Mouse (Mus musculus) gastrocnemius, postnatal 4 days (tissue): ENCODE data around the gene Man2a1. TPM values are rescaled to one million over a fixed set of nuclear protein-coding genes. Genes with fewer than 3 reads are reported as not detected.
A peak's percentile ranks its signal among the peaks of the same experiment; 100 is the strongest.

ENCODE experiments used
- DNase-seq, 2 experiments: peaks; one replicate each; pipeline ENCODE4 v3.0.0; 2021 to 2022; ENCODE audit warnings: low spot score in 2 of 2, mixed read lengths in 2 of 2
- total RNA-seq, 2 experiments: library from RNA; stranded (reverse); gene quantifications; 2 replicates each; pipeline ENCODE4 v1.2.3; 2021

The Man2a1 gene
- total RNA-seq, 2 experiments from 2014 or later: 63.6 TPM

- no peak for DNase-seq
These were observed 23.9 kb downstream of the Man2a1 start for GRCm38 (mm10) chr17:64624439-64624838.

DNA sequence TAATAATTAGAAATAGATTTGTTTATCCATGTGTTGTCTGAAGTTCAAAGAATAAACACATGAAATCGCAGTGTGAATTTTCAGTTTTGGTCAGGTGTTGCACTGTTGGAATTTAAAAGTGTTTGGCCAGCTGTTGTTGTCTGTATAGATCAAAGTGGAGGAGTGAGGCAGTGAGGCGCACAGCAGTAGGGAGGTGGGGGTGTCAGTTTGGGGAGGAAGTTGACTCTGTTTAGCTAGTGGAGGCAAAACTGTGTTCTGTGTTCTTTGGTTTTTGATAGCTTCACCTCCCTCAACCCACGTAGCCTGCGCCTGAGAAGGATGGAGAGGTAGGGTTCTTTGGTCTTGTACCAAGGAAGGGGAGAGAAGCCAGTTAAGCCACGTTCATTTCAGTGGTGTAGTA lies 28.3 kb downstream of the Man2a1 start:
- no peak for DNase-seq

DNA sequence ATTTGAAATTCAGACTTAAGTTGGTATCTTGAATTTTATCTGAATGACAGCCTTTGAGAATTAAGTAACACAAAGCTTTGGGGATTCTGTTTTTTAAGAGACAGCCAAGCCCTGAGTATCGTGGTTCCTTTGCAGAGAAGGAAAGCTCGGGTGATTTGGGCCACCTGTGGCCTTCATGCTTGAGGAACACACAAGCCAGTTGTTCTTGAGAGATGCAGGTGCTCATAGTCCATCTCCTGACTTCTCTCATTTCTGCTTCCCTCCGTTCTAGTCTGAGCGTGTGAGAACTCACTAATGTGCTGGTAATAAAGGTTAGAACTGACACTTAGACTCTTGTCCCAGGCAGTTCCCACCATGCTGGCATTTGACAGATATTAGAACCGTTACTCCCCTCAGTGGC lies 28.9 kb downstream of the Man2a1 start:
- DNase-seq: no peak

DNA sequence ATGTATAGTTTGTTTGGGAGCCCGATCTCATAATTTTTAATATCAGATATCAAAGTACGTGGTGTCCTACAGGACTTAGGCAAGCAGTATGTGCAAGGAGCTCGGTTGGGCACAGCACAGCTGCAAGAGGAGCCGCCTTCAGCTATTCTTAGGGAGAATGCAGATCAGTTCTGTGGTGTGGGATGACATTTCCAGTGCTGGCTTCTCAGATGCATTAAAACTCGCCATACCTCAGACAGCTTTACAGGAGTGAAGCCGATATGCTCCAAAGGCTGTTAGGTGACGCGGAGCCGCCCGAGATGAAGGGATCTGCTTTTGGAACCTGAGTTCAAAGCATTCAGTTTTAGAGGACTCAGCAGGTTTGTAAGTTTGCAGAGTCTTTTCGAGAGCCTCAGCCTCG lies 30.0 kb downstream of the Man2a1 start:
- DNase-seq: no peak

- DNase-seq: no peak
These were observed 37.5 kb downstream of the Man2a1 start for GRCm38 (mm10) chr17:64637868-64638537.

GRCm38 (mm10) chr17:64641376-64641775 lies 40.8 kb downstream of the Man2a1 start:
- DNase-seq: no peak

DNA sequence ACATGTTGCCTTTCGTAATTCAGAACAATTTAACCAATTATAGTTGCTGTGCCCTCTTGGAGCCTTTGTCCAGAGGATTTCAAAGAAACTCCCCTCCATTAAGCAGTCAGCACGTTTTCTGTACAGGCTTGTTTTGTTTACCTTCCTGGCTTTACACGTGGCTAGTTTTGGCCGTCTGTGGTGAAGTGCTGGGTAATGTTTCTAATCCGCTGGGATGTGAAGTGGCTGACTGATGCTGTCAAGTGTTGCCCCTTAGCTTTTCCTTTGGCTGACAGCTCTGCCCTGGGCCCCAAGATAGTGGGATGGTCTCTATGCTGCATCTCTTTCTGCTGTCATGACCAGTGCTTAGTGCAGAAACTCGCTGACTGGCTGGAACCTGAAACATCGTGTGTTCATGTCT lies 43.1 kb downstream of the Man2a1 start:
- DNase-seq: no peak

- DNase-seq: no peak
These were observed 44.5 kb downstream of the Man2a1 start for GRCm38 (mm10) chr17:64644888-64645605.

- DNase-seq: no peak
These were observed 46.9 kb downstream of the Man2a1 start for GRCm38 (mm10) chr17:64647396-64647795.

- no peak for DNase-seq
These were observed 50.2 kb downstream of the Man2a1 start for GRCm38 (mm10) chr17:64650702-64651101.

- DNase-seq: no peak
These were observed 53.1 kb downstream of the Man2a1 start for GRCm38 (mm10) chr17:64653621-64654020.

DNA sequence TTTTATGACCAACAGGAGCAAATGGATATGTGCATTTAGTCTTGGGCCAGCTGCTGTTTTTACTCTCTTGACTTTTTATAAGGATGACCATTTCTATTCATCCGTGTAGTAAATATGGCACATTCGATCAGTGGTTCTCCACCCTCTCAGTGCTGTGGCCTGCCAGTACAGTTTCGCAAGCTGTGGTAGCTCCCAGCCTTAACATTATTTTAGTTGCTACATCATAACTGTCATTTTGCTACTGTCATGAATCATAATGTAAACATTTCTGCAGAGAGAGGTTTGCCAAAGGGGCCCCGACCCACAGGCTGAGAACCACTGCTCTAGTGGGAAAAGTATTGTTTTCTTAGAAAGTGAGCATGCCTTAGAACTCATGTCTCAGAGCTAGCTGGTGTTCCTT lies 59.1 kb downstream of the Man2a1 start:
- DNase-seq: no peak

- no peak for DNase-seq
These were observed 66.0 kb downstream of the Man2a1 start for GRCm38 (mm10) chr17:64666518-64666917.

DNA sequence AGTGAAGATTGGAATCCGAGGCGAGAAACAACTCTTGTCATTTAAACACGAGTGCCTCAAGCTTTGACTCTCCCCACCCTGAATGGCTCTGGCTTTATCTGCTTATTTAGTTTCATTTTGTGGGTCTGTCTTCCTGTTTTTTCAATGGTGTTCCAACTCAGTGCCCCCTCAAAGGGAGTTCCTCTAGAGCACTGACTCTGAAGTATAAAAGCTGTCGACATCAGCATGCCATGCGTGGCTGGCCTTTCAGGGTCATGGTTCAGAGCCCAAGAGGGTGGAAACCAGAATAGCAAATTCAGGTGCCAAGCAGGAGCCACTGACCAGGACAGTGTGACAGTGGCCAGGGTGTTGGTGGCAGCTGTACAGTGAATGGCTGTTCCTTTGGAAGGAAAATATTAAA lies 68.0 kb downstream of the Man2a1 start:
- DNase-seq: no peak

GRCm38 (mm10) chr17:64674401-64674800 lies 73.9 kb downstream of the Man2a1 start:
- no peak for DNase-seq

GRCm38 (mm10) chr17:64674980-64675379 lies 74.4 kb downstream of the Man2a1 start:
- DNase-seq: no peak

- DNase-seq: peak in 1 of 2 experiments; percentile 36
These were observed 76.4 kb downstream of the Man2a1 start for GRCm38 (mm10) chr17:64676735-64677469.

DNA sequence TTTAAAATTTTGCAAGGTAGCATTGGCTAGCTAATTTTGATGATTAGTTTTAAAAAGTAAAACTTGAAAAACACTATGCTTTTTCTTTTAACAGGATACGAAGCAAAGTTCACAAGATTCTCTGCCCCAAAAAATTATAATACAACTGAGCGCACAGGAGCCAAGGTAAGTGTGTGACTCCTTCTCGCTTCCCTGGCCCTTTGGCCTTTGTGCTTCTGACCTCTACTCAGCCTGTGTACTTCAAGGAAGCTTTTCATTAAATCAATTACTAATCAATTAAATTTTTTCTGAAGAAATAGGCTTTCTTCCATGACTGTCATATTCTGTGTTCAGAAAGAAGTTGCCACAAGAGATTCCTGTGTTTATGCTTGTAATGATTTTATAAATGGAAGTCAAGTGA lies 80.9 kb downstream of the Man2a1 start:
- no peak for DNase-seq

DNA sequence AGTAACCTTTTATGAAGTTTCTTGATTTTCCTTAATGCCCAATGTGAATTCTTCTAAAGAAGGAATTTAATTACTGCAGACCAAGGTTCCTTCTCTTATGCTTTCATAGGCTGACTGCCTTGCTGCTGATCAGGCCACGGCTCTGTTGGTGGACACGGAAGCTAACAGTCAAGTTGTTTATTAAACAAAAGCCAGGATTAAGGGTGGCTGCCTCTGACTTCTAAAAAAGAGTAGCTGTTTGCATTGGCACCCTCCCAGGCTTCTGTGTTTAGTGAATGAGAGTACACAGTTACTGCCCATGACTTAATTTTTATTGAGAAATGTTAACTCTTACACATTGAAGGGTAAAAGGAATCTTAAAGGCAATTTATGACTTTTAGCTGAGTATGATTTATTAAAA lies 81.4 kb downstream of the Man2a1 start:
- DNase-seq: no peak

GRCm38 (mm10) chr17:64684088-64684487 lies 83.6 kb downstream of the Man2a1 start:
- DNase-seq: no peak

- DNase-seq: peak in 1 of 2 experiments; percentile 48
These were observed 84.8 kb downstream of the Man2a1 start for GRCm38 (mm10) chr17:64685216-64685903.

DNA sequence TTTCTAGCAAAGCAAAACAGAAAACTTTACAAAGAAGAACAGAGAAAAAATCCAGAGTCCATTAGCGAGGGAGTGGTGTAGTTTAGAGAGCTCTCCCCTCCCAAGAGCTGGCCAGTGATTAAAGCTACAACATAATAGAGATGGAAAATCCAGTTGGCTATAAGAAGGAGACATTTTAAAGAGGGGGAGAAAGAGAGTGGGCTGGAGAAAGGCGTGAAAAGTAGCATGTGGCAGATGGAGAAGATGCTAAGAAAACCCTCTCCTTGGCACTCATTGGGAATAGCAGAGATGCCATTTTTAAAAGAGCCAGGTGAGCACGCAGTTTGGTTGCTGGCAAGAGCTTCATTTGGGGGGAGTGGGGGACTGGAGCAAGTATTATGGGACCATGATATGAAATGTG lies 89.1 kb downstream of the Man2a1 start:
- DNase-seq: no peak
